Mouse (Mus musculus) megakaryocyte, embryonic 14.5 days (primary cell): ENCODE measurements around the gene D230025D16Rik.
"Not testable (repeated sequence)": the region's sequence is repeated elsewhere in the genome, so short reads cannot be mapped to it uniquely, and the experiment has no call there.

Experiments
- FLI1 ChIP-seq: IDR thresholded peaks from 2 replicates; pipeline ENCODE4 v1.6.1; 2012; ENCODE audit warnings: low read length, inconsistent platforms, mixed read lengths
- GATA1 ChIP-seq: IDR thresholded peaks from 3 replicates; pipeline ENCODE4 v1.6.1; 2012; ENCODE audit warnings: mixed read lengths, low read length, inconsistent platforms, borderline replicate concordance

- TF ChIP-seq GATA1, FLI1: not testable (repeated sequence)
Observed at GRCm38 (mm10) chr8:105291364-105291763, 66.4 kb downstream of the D230025D16Rik start.
